Mouse (Mus musculus) cerebellum, adult 9-11 months (tissue): Measurements from ENCODE around the gene Rbpjl.
A peak's percentile ranks its signal among the peaks of the same experiment; 100 is the strongest.

Experiments
- DNase-seq: peaks from one replicate; pipeline ENCODE4 v3.0.0; 2022

Gene Rbpjl

GRCm38 (mm10) chr2:164396076-164396475 is 6.9 kb upstream of the Rbpjl start:
- no peak for DNase-seq

- DNase-seq = no peak
These were observed 6.0 kb upstream of the Rbpjl start for GRCm38 (mm10) chr2:164396911-164397310.

GRCm38 (mm10) chr2:164403396-164404081 is 598 bp downstream of the Rbpjl start:
- no peak for DNase-seq

- DNase-seq = no peak
These were observed 1.4 kb downstream of the Rbpjl start for GRCm38 (mm10) chr2:164404082-164404990.

- DNase-seq = no peak
These were observed 2.1 kb downstream of the Rbpjl start, which contains the start of gene Matn4 for GRCm38 (mm10) chr2:164405060-164405459. Gene Matn4 (minus strand): TSS chr2:164405160.

GRCm38 (mm10) chr2:164405519-164405918 is 2.6 kb downstream of the Rbpjl start:
- DNase-seq = no peak

GRCm38 (mm10) chr2:164407708-164408107 is 4.8 kb downstream of the Rbpjl start:
- DNase-seq = peak; percentile 45

- no peak for DNase-seq
These were observed 11.2 kb downstream of the Rbpjl start for GRCm38 (mm10) chr2:164414167-164414566.

GRCm38 (mm10) chr2:164414581-164414980 is 11.6 kb downstream of the Rbpjl start:
- DNase-seq = no peak

GRCm38 (mm10) chr2:164417198-164417597 is 14.3 kb downstream of the Rbpjl start:
- no peak for DNase-seq

GRCm38 (mm10) chr2:164418308-164418875 is 15.5 kb downstream of the Rbpjl start:
- DNase-seq = no peak

- no peak for DNase-seq
These were observed 16.5 kb downstream of the Rbpjl start for GRCm38 (mm10) chr2:164419489-164419888.

GRCm38 (mm10) chr2:164421306-164421705 is 18.4 kb downstream of the Rbpjl start:
- DNase-seq = no peak

GRCm38 (mm10) chr2:164421979-164422378 is 19.0 kb downstream of the Rbpjl start:
- DNase-seq = no peak

- no peak for DNase-seq
These were observed 19.9 kb downstream of the Rbpjl start for GRCm38 (mm10) chr2:164422675-164423393.

- DNase-seq = peak; percentile 12
These were observed 20.5 kb downstream of the Rbpjl start for GRCm38 (mm10) chr2:164423464-164423863.

- DNase-seq = no peak
These were observed 21.5 kb downstream of the Rbpjl start for GRCm38 (mm10) chr2:164424406-164424805.

- DNase-seq = no peak
These were observed 22.5 kb downstream of the Rbpjl start for GRCm38 (mm10) chr2:164425401-164425800.

GRCm38 (mm10) chr2:164426121-164426520 is 23.2 kb downstream of the Rbpjl start:
- no peak for DNase-seq

- no peak for DNase-seq
These were observed 24.0 kb downstream of the Rbpjl start for GRCm38 (mm10) chr2:164426952-164427351.

- no peak for DNase-seq
These were observed 25.5 kb downstream of the Rbpjl start for GRCm38 (mm10) chr2:164428451-164428850.

GRCm38 (mm10) chr2:164429881-164430615 is 27.1 kb downstream of the Rbpjl start:
- no peak for DNase-seq
